Mouse (Mus musculus) megakaryocyte-erythroid progenitor cell, adult 5-6 weeks (primary cell): Measurements from ENCODE around the gene Cldnd2. TPM values are rescaled to one million over a fixed set of nuclear protein-coding genes. Genes with fewer than 3 reads are reported as not detected.

Source experiments
- ATAC-seq: replicated peaks from 2 replicates; pipeline ENCODE4 v1.8.0; 2016; ENCODE audit warnings: mild to moderate bottlenecking, inconsistent platforms; ENCODE audit not compliant: severe bottlenecking, poor library complexity, low FRiP score, low TSS enrichment
- total RNA-seq, 2 experiments: library from RNA; stranded (forward) in 1 of 2; stranded (reverse) in 1 of 2; fragments of 200-1000, 215-1000 nt in 1 of 2; fragments of >200 nt in 1 of 2; fragmentation: Nextera tagmentation in 1 of 2; gene quantifications; 2 replicates each; pipeline ENCODE4 v1.2.3; 2014 to 2017

The Cldnd2 gene
- total RNA-seq, 2 experiments from 2014 or later, result not detected

DNA sequence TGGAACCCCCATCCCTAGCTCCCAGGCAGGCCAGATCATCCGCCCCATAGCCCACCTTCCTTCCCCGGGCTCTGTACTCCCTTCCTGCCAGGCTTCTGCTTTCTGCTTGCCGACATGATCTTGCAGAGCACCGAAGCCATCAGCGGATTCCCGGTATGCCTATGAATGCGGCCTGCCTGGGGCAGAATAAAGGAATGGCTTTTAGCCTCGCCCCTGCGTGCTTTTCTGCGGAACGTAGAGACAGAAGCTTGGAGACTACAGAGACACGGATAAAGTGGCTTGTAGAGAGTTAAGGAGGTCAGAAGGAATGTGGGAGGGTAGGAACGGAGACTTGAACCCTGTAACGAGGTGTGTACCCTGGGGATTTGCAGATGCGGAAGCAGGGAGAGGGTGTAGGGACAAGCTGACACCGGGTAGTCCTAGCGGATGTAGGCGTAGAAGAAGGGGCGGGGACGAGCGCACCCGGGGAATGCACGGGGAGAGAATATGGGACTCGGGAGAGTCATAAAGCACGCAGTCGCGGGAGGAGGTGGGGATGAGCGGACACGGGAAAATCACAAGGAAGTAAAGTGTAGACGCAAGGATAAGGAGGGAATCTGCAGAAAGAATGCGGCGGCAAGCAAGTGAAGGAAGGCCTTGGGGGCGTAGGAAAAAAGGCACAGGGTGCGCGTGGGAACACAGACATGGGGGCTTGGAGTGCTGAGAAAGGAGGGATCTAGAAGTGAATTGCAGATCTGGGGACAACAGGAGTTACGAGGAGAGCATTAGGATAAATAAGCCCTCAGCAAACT is 2.7 kb downstream of the Cldnd2 start:
- ATAC-seq, result peak; percentile 81

- ATAC-seq, result peak; percentile 92
These were observed 3.3 kb downstream of the Cldnd2 start, which contains the start of the genes Etfb and Gm45233 for GRCm38 (mm10) chr7:43443917-43444293. Etfb (plus strand) TSS chr7:43444083. Gm45233 (plus strand) TSS chr7:43444128.

GRCm38 (mm10) chr7:43447801-43448200 is 7.2 kb downstream of the Cldnd2 start:
- no peak for ATAC-seq

- no peak for ATAC-seq
These were observed 7.7 kb downstream of the Cldnd2 start for GRCm38 (mm10) chr7:43448246-43448645.

GRCm38 (mm10) chr7:43449811-43450210 is 9.2 kb downstream of the Cldnd2 start:
- ATAC-seq, result no peak

DNA sequence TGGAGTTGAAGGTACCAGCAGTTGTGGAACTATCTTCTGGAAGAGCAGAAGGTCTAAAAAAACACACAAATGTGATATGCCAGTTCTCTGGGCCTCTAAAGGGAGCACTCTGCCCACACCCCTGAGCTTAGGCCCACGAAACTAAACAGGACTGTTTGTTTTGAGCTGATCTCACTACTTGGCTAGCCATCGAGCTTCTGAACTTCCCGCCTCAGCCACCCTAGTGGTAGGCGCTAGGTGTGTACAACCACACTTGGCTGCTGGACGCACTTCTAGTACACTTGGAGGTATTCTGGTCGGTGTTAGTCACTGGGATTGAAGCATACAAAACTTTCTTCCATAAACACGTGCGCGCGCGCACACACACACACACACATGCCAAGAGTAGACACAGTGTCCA is 11.1 kb downstream of the Cldnd2 start:
- ATAC-seq, result no peak

GRCm38 (mm10) chr7:43452609-43453008 is 12.0 kb downstream of the Cldnd2 start:
- peak; percentile 85 for ATAC-seq

- ATAC-seq, result peak; percentile 19; the same call in 1 of the 2 replicates
These were observed 13.2 kb downstream of the Cldnd2 start for GRCm38 (mm10) chr7:43453599-43454355.

GRCm38 (mm10) chr7:43454371-43454770 is 13.8 kb downstream of the Cldnd2 start:
- no peak for ATAC-seq

- ATAC-seq, result no peak
These were observed 22.3 kb downstream of the Cldnd2 start, which contains the start of gene Vsig10l for GRCm38 (mm10) chr7:43462851-43463250. Vsig10l (plus strand) TSS chr7:43463151.

DNA sequence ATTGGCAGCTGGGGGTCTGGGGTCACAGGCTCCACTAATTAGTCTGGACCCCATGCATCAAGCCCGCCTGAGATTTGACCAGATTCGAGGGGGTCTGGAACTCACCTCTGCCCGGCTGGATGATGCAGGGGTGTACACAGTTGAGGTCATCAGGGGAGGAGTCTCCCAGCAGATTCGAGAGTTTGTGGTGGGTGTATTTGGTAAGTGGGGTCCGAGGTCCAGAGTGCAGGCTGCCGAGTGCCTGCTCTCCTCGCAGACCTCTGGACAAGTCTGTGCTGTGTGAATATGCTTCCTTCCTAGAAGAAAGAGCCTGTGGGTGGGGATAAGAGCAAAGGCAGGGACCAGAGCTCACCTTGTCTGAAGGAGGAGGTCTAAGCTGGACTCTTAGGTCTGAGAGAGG is 23.4 kb downstream of the Cldnd2 start:
- ATAC-seq, result no peak

DNA sequence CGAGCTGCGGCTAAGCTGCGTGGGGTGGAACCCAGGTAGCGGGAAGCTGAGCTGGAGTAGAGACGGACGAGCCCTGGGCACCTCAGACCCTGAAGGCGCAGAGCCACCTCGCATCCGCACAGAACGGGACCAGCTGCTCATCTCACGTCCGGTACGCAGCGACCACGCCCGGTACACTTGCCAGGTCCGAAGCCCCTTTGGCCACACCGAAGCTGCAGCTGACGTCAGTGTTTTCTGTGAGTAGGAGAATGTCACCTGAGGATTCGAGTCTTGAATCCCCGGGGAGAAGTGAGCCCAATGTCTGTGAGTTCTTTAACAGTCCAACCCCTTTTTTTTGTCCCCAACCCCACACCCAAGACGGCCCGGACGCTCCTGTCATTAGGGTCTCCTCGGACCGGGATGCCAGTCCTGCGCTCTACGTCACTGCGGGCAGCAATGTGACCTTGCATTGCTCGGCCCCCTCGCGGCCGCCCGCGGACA is 24.3 kb downstream of the Cldnd2 start:
- no peak for ATAC-seq

DNA sequence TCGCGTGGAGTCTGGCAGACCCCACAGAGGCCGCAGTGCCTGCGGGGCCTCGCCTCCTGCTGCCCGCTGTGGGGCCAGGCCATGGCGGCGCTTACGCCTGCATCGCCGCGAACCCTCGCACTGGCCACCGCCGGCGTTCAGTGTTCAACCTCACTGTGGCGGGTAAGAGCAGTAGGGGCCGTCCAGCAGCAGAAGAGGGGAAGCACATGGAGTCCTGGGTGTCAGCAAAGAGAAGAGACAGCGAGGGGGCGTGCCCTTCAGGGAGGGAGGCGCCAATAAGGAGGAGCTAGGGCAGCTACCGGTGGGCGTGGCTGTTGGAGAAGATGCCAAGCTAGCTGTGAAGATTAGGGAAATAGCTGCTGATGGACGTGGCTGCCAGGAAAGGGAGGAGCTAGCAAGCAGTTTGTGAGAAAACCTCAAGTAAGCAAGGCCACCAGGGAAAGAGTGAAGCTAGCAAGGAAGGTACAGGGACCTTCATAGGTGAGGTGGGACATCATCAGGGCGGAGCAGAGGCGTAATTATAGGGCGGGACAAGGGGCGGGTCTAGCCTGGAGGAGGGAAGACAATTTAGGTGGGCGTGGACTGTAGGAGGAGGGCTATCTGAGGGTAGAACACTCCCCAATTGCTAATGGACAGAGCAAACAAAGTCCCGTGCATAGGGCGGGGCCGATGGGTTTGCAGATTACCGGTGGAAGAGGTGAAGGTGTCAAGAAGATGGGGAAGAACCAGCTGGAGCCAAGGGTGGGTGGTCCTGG is 24.9 kb downstream of the Cldnd2 start:
- peak; percentile 85 for ATAC-seq

DNA sequence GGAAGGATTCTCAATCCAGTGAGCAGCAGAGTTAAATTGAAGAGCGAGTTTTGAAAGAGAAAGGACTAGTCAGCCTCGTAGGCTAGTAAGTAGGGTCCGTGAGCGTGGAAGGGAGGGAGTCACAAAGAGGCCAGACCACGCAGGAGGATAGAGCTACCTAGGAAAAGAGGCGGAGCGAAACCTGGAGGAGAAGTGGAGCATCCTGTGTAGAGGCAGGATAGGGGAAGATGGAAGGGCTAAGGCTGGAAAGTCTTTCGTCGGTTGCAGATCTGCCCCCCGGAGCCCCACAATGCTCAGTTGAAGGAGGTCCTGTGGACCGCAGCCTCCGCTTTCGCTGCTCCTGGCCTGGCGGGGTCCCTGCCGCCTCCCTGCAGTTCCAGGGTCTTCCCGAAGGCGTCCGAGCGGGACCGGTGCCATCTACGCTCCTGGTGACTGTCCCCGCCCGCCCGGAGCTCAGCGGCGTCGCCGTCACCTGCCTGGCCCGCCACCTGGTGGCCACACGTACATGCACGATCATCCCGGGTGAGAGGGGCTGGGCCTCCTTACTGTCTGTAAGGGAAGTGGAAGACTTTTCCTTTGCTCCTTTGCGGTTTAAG is 25.6 kb downstream of the Cldnd2 start:
- ATAC-seq, result peak; percentile 74

- ATAC-seq, result no peak
These were observed 29.8 kb downstream of the Cldnd2 start for GRCm38 (mm10) chr7:43470373-43470772.

DNA sequence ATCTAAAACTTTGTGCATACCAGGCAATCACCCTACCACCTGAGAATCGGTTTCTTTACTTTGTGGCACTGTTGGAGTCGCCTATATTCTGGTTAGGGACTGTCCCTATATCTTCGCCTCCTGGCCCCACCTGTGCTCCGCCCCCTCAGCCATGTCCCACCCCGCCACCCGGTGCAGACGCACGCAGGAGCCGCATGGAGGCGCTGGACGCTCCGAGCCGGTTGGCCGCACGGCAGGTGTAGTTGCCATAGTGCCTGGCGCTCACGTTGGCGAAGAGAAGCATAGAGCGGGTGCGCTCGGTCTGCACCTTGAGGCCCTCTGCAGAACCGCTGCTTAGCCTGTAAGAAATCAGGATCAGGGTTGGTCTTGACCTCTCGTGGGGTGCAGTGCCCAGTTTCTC is 35.1 kb downstream of the Cldnd2 start:
- peak; percentile 68 for ATAC-seq

DNA sequence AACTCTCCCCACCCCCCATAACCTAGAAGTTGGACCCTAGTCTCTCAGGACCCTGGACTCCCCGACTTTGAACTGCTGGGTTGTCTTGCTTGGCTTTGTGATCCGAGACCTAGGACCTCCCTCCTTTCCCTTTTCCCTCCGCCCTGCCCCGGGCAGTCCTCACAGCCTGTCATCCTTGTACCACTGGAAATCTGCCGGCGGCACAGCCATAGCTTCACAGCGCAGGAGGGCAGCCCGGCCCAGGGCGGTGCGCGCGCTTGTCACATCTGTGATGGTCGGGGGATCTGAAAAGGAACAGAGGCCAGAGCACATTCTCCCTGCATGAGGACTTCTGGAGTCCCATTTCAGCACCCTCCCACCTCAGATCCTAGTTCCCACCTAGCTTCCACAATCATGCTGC is 35.8 kb downstream of the Cldnd2 start:
- ATAC-seq, result no peak

DNA sequence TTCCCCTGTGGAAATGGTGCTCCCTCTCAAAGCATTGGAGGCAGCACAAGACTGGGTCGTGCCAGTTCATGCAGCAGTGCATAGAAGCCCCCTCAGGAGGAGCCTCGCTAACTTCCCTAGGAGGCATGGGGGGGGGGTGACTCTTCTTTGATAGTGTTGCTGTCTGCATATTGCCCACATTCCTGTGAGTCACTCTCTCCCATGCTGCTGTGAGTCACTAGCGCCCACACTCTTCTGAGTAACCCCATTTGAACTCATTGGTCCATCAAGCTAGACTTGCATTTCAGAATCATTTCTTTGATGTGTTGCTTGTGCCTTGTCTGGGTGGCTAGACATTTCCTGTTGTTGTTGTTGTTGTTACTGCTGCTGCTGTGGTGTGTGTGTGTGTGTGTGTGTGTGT is 40.6 kb downstream of the Cldnd2 start:
- ATAC-seq, result no peak

DNA sequence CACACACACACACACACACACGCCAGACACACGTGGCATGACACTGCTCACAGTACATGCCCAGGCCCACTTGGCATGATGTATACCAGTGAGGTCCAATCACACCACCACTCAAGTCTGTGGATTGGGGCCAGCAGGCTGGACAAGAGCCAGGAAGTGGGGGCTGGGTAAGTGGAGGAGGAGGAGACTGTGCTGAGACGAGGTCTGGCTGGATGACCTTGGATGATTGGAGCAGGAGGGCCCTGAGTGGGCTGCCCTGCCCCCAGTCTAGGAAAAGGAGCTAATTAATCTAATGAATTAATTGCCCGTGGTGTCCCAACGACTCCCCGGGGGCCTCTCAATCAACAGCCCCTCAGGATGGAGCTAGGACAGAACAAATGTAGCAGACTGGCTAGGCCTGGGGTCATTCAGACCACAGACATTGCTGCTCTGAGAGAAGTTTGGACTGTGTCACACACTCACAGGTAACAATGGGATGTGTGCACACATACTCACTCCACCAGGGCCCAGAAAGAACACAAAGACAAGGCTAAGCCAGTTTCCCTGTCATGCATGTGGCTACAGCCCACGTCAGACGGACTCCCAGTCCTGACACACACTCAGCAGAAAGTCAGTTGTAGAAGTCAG is 41.6 kb downstream of the Cldnd2 start:
- ATAC-seq, result no peak
